Mouse (Mus musculus) stomach, postnatal 0 days (tissue): ENCODE results near the gene Slc24a4. TPM values are rescaled to one million over a fixed set of nuclear protein-coding genes. Genes with fewer than 3 reads are reported as not detected.

ENCODE experiments used
- ATAC-seq: fragments of 200-750 bp; cut with Nextera tagmentation; 2 replicates; pipeline ENCODE4 v1.8.0; 2017; ENCODE audit not compliant: low FRiP score, low TSS enrichment
- DNase-seq: peaks from one replicate; pipeline ENCODE4 v3.0.0-alpha.2; 2016; ENCODE audit warnings: low spot score
- H3K27ac ChIP-seq: fragments of 300-500 bp; sonication (generic); replicated peaks from 2 replicates; pipeline ENCODE4 v1.5.1; 2014; ENCODE audit warnings: mild to moderate bottlenecking, control low read depth
- H3K27me3 ChIP-seq: fragments of 300-500 bp; sonication (generic); 2 replicates; pipeline ENCODE4 v1.6.1; 2014; ENCODE audit warnings: low read length; ENCODE audit not compliant: control insufficient read depth, insufficient read depth
- H3K36me3 ChIP-seq: fragments of 300-500 bp; sonication (generic); 2 replicates; pipeline ENCODE4 v1.6.1; 2014; ENCODE audit warnings: low read length, mixed read lengths; ENCODE audit not compliant: control insufficient read depth, insufficient read depth
- H3K4me1 ChIP-seq: fragments of 300-500 bp; sonication (generic); replicated peaks from 2 replicates; pipeline ENCODE4 v1.6.1; 2014; ENCODE audit warnings: antibody characterized with exemption; ENCODE audit not compliant: control insufficient read depth, insufficient read depth
- H3K4me2 ChIP-seq: fragments of 300-500 bp; sonication (generic); replicated peaks from 2 replicates; pipeline ENCODE4 v1.6.1; 2014; ENCODE audit warnings: low read depth, mild to moderate bottlenecking, control low read depth, moderate library complexity
- H3K4me3 ChIP-seq: fragments of 300-500 bp; sonication (generic); 2 replicates; pipeline ENCODE4 v1.5.1; 2014; ENCODE audit warnings: low read depth, low read length, control low read depth
- H3K9ac ChIP-seq: fragments of 300-500 bp; sonication (generic); 2 replicates; pipeline ENCODE4 v1.6.1; 2014; ENCODE audit warnings: mild to moderate bottlenecking, low read length, control low read depth, mixed read lengths
- H3K9me3 ChIP-seq: fragments of 300-500 bp; sonication (generic); 2 replicates; pipeline ENCODE4 v1.6.1; 2016; ENCODE audit warnings: low read length; ENCODE audit not compliant: control insufficient read depth
- CTCF ChIP-seq: IDR thresholded peaks from 2 replicates; pipeline ENCODE4 v1.5.1; 2016; ENCODE audit warnings: antibody characterized with exemption, low read depth, mild to moderate bottlenecking, moderate library complexity
- EP300 ChIP-seq: optimal IDR thresholded peaks from 2 replicates; pipeline ENCODE3; 2016; ENCODE audit warnings: antibody characterized with exemption
- WGBS: fragments of 180-500 bp; shearing (Covaris S2); extraction: QIAGEN DNeasy Blood & Tissue Kit; methylation state at CpG from one replicate; pipeline ENCODE4 v1.1.7; 2014; 5-methylcytosine and 5-hydroxymethylcytosine counted together
- polyA plus RNA-seq: library from polyadenylated mRNA; unstranded; fragments of >200 nt; fragmentation: Nextera tagmentation; extraction: Ambion mirVana; gene quantifications from 2 replicates; pipeline ENCODE4 v1.2.1, GENCODE M21; 2015

Gene Slc24a4
- polyA plus RNA-seq, 1 experiment from 2014 or later = 0.28 TPM

- no peak overlapping the region for H3K4me2 ChIP-seq
- ATAC-seq = no peak
- no peaks in the 10 kb centered on the region for H3K27me3 ChIP-seq
- H3K9ac ChIP-seq = no peak overlapping the region
- no peaks in the 10 kb centered on the region for H3K36me3 ChIP-seq
- no peaks in the 10 kb centered on the region for H3K9me3 ChIP-seq
- no peak overlapping the region for H3K4me3 ChIP-seq
- H3K27ac ChIP-seq = no peak overlapping the region
- DNase-seq = no peak
- peaks cover 5% of the 10 kb centered on the region; the same call in 1 of the 2 replicates for H3K4me1 ChIP-seq
- WGBS = 54% methylated on average over 7 of the region's 7 CpGs
- no peak for TF ChIP-seq EP300
- TF ChIP-seq CTCF = no peak
Measured at GRCm38 (mm10) chr12:102280867-102281503, 152.5 kb downstream of the Slc24a4 start.

GRCm38 (mm10) chr12:102282126-102282525 is 153.6 kb downstream of the Slc24a4 start:
- no peaks in the 10 kb centered on the region for H3K36me3 ChIP-seq
- WGBS = 61% methylated on average over 2 of the region's 2 CpGs
- no peak overlapping the region; the same call in 1 of the 2 replicates for H3K27ac ChIP-seq
- H3K4me3 ChIP-seq = no peak overlapping the region
- no peak overlapping the region for H3K9ac ChIP-seq
- no peaks in the 10 kb centered on the region for H3K27me3 ChIP-seq
- peaks cover 11% of the 10 kb centered on the region for H3K4me1 ChIP-seq
- no peak overlapping the region for H3K4me2 ChIP-seq
- no peak for ATAC-seq
- TF ChIP-seq CTCF = no peak
- no peak for TF ChIP-seq EP300
- no peaks in the 10 kb centered on the region for H3K9me3 ChIP-seq
- no peak for DNase-seq

GRCm38 (mm10) chr12:102282763-102283482 is 154.4 kb downstream of the Slc24a4 start, which contains the start of gene Rin3:
Rin3 (plus strand) TSS chr12:102283048.
- Histone ChIP-seq H3K4me1 (peaks cover 14% of the 10 kb centered on the region), H3K27ac (peak within 1 kb of the TSS; percentile 89), H3K4me2 (peak within 1 kb of the TSS; percentile 92), H3K27me3 (no peaks in the 10 kb centered on the region), H3K9me3 (no peaks in the 10 kb centered on the region), H3K36me3 (no peaks in the 10 kb centered on the region), H3K9ac (peak within 1 kb of the TSS; percentile 76), H3K4me3 (peak within 1 kb of the TSS; percentile 64)
- TF ChIP-seq CTCF = no peak
- no peak for TF ChIP-seq EP300
- DNase-seq (peak; percentile 61), ATAC-seq (peak; percentile 53; the same call in 1 of the 2 replicates)
- WGBS = under 1% methylated on average over 73 of the region's 75 CpGs

GRCm38 (mm10) chr12:102283483-102284266 is 155.1 kb downstream of the Slc24a4 start:
- Histone ChIP-seq H3K4me3 (peak overlapping the region; percentile 64), H3K27me3 (no peaks in the 10 kb centered on the region), H3K36me3 (no peaks in the 10 kb centered on the region), H3K9me3 (no peaks in the 10 kb centered on the region), H3K4me2 (peak overlapping the region; percentile 92), H3K9ac (peak overlapping the region; percentile 76), H3K27ac (peak overlapping the region; percentile 89), H3K4me1 (peaks cover 14% of the 10 kb centered on the region)
- TF ChIP-seq CTCF = no peak
- TF ChIP-seq EP300 = no peak
- no peak for DNase-seq
- peak; percentile 51 for ATAC-seq
- 4% methylated on average over 20 of the region's 24 CpGs for WGBS

GRCm38 (mm10) chr12:102284267-102284610 is 155.7 kb downstream of the Slc24a4 start:
- Histone ChIP-seq H3K4me3 (peak overlapping the region; percentile 64), H3K9me3 (no peaks in the 10 kb centered on the region), H3K4me1 (peaks cover 14% of the 10 kb centered on the region), H3K9ac (peak overlapping the region; percentile 76; the same call in 1 of the 2 replicates), H3K27ac (peak overlapping the region; percentile 77; the same call in 1 of the 2 replicates), H3K27me3 (no peaks in the 10 kb centered on the region), H3K4me2 (peak overlapping the region; percentile 92), H3K36me3 (no peaks in the 10 kb centered on the region)
- no peak for DNase-seq
- 11% methylated on average over 9 of the region's 9 CpGs for WGBS
- no peak for TF ChIP-seq EP300
- TF ChIP-seq CTCF = no peak
- ATAC-seq = peak; percentile 33; the same call in 1 of the 2 replicates
